Mouse (Mus musculus) embryonic fibroblast, embryonic 13.5 days (primary cell): ENCODE measurements around the gene Ccdc148.

Source experiments
- CTCF ChIP-seq: IDR thresholded peaks from 2 replicates; pipeline ENCODE4 v1.5.1; 2011; ENCODE audit warnings: mild to moderate bottlenecking, control low read depth, low read length, moderate library complexity, borderline replicate concordance; ENCODE audit not compliant: insufficient read depth
- POLR2A ChIP-seq: IDR thresholded peaks from 2 replicates; pipeline ENCODE4 v1.6.1; 2011; ENCODE audit warnings: low read depth, mild to moderate bottlenecking, control low read depth, low read length, moderate library complexity

DNA sequence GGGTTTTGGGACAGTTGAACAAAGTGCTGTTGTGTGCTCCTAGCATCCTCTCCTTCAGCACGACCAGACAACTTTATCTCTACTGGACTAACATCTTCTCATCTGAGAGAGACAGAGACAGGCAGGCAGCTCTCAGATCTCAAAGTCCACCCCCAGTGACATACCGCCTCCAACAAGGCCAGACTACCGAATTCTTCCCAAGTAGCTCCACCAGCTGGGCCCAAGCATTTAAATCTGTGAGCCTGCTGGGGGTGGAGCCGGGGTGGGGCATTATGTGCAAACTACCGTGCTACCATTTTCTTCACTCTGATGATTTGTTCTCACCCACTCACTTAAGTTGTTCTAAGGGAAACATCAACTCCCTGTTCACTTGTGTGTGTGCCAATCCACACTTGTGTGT lies 19.0 kb upstream of the Ccdc148 start:
- TF ChIP-seq POLR2A (no peak), CTCF (no peak)
